Mouse (Mus musculus) cortical plate, adult 2 months (tissue): ENCODE results near the gene Cpne9. TPM values are rescaled to one million over a fixed set of nuclear protein-coding genes. Genes with fewer than 3 reads are reported as not detected.
A peak's percentile ranks its signal among the peaks of the same experiment; 100 is the strongest.

Experiments
- H3K27ac ChIP-seq: fragments of 200-500 bp; 2 replicates; pipeline ENCODE4 v1.5.1; 2012; ENCODE audit warnings: low read length, control low read depth, inconsistent platforms; ENCODE audit not compliant: insufficient read depth
- H3K4me1 ChIP-seq: fragments of 200-500 bp; 2 replicates; pipeline ENCODE4 v1.6.1; 2011; ENCODE audit warnings: low read length; ENCODE audit not compliant: control insufficient read depth, insufficient read depth
- H3K4me3 ChIP-seq: fragments of 200-500 bp; 2 replicates; pipeline ENCODE4 v1.5.1; 2011; ENCODE audit warnings: mild to moderate bottlenecking, low read length, control low read depth; ENCODE audit not compliant: insufficient read depth
- CTCF ChIP-seq: fragments of 200-500 bp; IDR thresholded peaks from 2 replicates; pipeline ENCODE4 v1.5.1; 2011; ENCODE audit warnings: mild to moderate bottlenecking, control low read depth, low read length; ENCODE audit not compliant: insufficient read depth; ENCODE audit errors: extremely low read depth
- POLR2A ChIP-seq: fragments of 200-500 bp; IDR thresholded peaks from 2 replicates; pipeline ENCODE4 v1.6.1; 2011; ENCODE audit warnings: mild to moderate bottlenecking, low read length, control low read depth; ENCODE audit not compliant: insufficient read depth; ENCODE audit errors: extremely low read depth
- polyA plus RNA-seq: library from polyadenylated mRNA; depleted of rRNA; stranded (reverse); fragments of >200 nt; gene quantifications from 2 replicates; pipeline ENCODE4 v1.2.3, GENCODE M21; 2012

Gene Cpne9
- polyA plus RNA-seq, 1 experiment, result 136 TPM

DNA sequence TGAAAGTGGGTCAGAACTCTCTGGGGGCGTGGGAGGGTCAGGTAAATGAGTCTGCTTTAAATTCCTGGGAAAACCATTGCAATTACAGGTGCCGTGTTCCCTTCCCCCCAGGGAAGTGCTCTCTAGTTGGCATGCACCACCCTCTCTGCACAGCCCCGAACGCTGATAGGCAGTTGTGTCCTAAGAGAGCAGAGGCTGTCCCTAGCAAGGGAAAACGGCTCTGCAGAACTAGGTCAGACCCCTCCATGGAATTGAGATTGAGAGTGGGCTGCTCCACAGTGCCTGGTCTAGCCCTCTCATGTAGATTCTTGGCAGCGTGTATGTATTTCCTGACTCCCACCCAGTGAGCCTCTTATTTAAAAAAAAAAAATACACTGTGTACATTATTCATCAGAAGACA is 18.6 kb upstream of the Cpne9 start:
- no peak overlapping the region for H3K27ac ChIP-seq
- H3K4me1 ChIP-seq, result no peaks in the 10 kb centered on the region
- no peak for TF ChIP-seq CTCF
- TF ChIP-seq POLR2A, result no peak
- no peak overlapping the region for H3K4me3 ChIP-seq

DNA sequence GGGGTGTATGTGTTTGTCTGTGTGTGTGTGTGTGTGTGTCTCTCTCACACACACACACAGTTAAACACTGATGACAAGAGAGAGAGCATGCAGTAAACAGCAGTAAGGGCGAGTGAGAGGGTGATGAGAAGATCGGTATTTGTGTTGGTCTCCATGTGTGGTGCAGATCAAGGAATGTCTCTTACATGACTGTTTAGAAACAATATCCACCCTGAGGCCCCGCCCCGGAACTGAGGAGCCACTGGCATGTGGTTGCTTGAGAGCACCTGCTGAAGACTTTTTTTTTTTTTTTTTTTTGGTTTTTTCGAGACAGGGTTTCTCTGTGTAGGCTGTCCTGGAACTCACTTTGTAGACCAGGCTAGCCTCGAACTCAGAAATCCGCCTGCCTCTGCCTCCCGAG is 17.7 kb upstream of the Cpne9 start:
- TF ChIP-seq CTCF (no peak), POLR2A (no peak)
- Histone ChIP-seq H3K4me1 (no peaks in the 10 kb centered on the region), H3K27ac (no peak overlapping the region), H3K4me3 (no peak overlapping the region)

DNA sequence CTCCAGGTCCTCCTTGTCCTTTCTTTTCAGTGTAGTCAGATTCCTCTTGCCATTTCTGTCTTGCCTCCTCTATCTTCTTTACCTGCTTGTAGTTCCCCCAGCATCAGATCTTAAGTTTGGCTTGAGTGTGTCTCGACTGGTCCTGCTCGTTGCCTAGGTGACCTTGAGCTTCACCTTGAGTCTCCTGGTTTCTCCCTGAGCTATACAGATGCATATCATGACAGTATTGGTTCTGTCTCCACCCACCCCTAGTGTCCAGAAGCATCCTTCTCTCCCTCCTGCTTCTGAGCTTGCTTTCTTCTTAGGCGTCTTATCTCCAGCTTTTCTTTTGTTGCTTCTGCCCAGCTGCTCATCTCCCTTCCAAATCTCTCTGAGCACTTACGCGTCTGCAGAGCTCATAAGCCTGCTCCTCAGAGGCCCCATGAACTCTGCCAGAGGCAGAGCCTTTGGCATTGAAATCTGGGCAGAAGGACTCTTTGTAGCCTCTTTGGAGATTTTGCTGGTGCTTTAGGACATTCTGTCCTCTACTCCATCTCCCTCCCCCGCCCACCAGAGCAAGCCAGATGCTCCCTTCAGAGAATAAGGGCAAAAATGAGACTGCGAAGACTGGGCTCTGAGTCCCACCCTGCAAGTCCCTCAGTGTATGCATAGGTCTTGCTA is 15.0 kb upstream of the Cpne9 start:
- TF ChIP-seq CTCF (no peak), POLR2A (no peak)
- no peaks in the 10 kb centered on the region for H3K4me1 ChIP-seq
- H3K4me3 ChIP-seq, result no peak overlapping the region
- no peak overlapping the region for H3K27ac ChIP-seq

DNA sequence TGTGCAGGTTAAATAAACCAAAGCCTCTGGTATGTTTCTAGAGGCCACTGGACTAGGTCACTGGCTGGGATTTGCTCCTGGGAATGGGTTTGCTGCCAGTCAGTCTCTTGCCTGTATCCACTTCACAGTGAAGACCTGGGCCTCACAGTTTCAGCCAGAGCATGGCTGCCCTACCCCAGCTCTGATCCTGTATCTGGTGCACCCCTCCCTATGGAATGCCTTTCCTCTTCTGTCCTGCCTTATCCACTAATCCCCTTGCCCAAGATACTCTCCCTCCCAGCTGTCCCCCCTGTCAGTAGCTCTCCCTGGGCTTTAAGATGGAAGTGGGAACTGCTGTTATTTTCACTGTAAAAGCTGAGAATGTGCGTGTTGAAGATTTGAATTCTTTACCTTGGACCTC is 14.1 kb upstream of the Cpne9 start:
- TF ChIP-seq CTCF (no peak), POLR2A (no peak)
- H3K4me1 ChIP-seq, result no peaks in the 10 kb centered on the region
- no peak overlapping the region for H3K4me3 ChIP-seq
- H3K27ac ChIP-seq, result no peak overlapping the region

DNA sequence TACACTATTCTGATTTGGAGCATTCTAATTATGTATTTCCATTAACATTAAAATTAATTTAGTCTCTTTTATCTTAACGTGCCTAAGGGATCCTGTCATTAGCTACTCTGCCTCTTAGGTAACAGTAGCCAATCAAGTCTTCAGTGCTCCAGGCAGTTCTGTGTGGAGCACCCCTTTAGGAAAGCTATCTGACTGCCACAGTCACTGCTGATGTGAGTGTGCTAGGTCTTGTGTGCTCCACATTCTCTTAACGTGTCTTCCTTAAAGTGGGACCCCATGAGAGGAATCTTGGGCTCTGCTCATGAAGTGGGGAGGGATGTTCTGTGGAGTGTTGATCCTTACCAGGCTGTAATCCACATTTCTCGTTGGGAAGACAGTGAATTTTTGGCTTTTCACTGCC is 9.7 kb upstream of the Cpne9 start:
- H3K4me3 ChIP-seq, result no peak overlapping the region
- TF ChIP-seq CTCF (no peak), POLR2A (no peak)
- H3K27ac ChIP-seq, result no peak overlapping the region

DNA sequence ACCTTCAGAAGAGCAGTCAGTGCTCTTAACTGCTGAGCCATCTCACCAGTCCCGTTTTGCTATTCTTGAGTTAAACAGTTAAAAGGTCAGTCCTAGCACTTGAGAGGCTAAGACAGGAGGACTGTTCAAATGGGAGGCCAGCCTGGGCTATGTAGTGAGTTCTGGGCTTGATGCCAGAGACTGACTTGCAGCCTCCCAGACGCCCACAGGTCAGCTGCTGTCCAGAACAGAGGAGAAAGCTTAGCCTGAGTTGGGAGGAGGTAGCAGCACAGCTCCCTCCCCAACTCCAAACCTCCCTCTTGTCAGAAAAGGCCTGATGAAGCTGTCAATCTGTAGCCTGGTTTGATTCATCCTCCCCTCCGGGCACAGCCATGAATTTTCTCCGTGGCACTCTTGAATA is 5.3 kb upstream of the Cpne9 start:
- no peak overlapping the region for H3K27ac ChIP-seq
- no peaks in the 10 kb centered on the region for H3K4me1 ChIP-seq
- TF ChIP-seq CTCF (no peak), POLR2A (no peak)
- H3K4me3 ChIP-seq, result no peak overlapping the region

More for the DNA sequence above, 9.7 kb upstream of the Cpne9 start:
- H3K4me1 ChIP-seq, result no peaks in the 10 kb centered on the region

DNA sequence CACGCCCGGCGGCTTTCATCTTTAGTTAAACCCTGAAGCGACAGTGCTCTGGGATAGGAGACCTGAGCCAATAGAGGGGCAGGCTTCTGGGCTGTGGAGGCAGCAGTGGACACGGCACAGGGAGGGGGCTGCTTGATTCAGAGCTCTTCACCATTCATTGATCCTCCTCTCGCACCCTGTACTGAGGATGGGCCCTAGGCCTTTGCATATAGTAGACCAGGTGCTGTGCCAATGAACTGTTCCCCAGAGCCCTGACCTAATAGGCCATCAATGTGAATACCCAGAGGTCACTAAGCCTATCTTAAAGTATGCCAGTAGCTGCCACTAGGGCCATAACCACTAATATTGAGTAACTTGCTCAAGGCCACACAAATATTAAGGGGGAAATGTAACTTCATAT is 431 bp upstream of the Cpne9 start:
- TF ChIP-seq CTCF (no peak), POLR2A (no peak)
- Histone ChIP-seq H3K4me3 (peak overlapping the region; percentile 56; the same call in 1 of the 2 replicates), H3K4me1 (no peaks in the 10 kb centered on the region), H3K27ac (no peak overlapping the region)

DNA sequence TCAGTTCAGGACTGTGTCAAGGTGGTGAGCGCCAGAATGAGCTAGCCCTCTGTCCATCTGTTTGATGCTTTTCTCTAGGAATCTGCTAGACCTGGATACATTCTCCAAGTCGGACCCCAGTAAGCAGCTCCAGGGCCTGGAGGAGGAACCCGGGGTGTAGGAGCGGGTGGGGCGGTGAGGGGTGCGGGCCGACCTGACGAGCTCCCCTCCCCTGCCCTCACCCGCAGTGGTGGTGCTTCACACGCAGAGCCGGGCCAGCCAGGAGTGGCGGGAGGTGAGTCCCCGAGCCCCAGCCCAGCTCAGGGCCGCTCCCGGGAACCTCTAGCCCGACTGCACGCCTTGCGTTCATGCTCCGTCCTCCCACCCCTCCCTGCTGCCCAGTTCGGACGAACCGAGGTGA is 862 bp downstream of the Cpne9 start:
- Histone ChIP-seq H3K4me1 (0 out of 2 replicates have a peak, but pooled peaks cover 1% of the 10 kb centered on the region), H3K4me3 (peak overlapping the region; percentile 56), H3K27ac (no peak overlapping the region)
- TF ChIP-seq POLR2A, result no peak
- no peak for TF ChIP-seq CTCF

DNA sequence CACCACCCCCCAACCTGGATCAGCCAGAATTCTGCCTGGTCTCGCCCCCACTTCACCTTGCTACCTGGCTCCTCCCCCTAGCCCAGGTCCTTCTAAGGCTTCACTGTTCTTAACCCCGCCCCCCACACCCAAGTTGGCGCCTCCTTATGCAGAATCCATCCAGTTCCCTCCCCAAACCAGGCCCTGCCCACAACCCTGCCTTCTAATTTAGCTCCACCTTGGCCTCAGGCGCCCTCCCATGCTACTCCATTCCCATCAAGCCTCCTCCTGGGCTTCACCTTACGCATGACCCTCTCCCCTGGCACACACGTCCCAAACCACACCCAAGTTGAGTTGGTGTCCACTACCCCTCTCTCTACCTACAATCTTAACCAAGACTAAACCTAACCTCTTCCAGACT is 1.4 kb downstream of the Cpne9 start:
- 0 out of 2 replicates have a peak, but pooled peaks cover 1% of the 10 kb centered on the region for H3K4me1 ChIP-seq
- no peak for TF ChIP-seq CTCF
- no peak for TF ChIP-seq POLR2A
- no peak overlapping the region for H3K27ac ChIP-seq
- peak overlapping the region; percentile 56 for H3K4me3 ChIP-seq

DNA sequence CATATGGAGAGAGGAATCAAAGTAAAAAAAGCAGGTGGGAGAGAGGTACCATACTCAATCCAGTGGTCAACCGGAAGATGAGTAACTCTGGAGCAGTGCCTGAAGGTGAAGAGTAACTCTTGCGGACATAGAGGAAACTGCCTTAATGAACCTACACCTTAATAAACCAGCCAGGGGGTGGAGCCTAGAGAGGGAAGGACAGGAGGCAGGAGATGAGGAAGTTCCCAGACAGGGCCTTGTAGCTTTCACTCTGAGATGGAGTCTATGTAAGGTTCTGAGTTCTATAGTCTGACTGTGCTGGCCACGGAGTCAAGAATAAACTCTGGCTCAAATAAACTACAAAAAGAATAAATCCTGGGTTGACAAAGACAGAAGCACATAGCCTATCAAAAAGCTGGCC is 2.8 kb downstream of the Cpne9 start:
- TF ChIP-seq POLR2A (no peak), CTCF (no peak)

More for the DNA sequence above, 2.8 kb downstream of the Cpne9 start:
- no peak overlapping the region for H3K27ac ChIP-seq
- H3K4me1 ChIP-seq, result 0 out of 2 replicates have a peak, but pooled peaks cover 1% of the 10 kb centered on the region
- no peak overlapping the region for H3K4me3 ChIP-seq
